Mouse (Mus musculus): ENCODE measurements at regions not wholly inside any gene's neighbourhood (a gene's known extent, or its start where the extent isn't known, plus 50 kb on each side); places are given as distances from the start of the nearest gene placed in this dataset.
"Not testable (repeated sequence)": the region's sequence is repeated elsewhere in the genome, so short reads cannot be mapped to it uniquely, and the experiment has no call there.

DNA sequence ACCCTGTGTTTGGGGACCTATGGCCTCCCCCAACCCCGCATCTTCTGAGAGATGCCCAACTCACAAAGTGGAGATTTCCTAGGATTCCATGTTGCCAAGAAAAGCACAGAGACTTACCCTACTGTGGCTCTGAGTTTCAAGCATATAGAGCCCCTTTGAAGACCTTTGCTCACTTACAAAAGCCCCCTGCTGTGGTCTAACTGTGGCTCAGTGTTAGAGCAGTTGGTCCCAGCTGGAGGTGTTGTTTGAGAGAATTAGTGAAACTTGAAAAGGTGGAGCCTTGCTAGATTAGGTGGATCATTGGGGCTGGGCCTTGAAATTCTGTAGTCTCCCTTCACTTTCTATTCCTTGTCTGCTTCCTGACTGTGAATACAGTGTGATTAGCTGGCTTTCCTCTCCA lies 66.6 kb upstream of the Galnt18 start:
- DNase-seq (ENCODE audit: low spot score in 2 of 2) = no peak

DNA sequence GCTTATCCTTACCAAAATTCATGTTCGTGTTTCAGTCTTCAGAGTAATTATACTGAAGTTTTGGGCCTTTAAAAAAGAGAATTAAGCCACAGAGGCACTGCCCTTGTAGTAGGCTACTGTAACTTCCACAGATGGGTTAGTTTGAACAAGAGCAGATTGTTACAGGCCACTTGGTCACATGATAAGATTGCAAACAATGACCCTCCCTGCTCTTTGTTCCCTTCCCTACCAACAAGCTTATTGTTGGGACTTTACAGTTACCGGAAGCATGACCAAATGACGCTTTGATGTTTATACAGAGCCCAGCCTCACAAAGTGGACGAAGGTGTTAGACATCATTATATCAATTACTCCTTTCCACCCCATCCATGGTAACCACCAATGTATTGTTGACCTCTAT lies 63.9 kb upstream of the Galnt18 start:
- no peak for DNase-seq (ENCODE audit: low spot score in 2 of 2)

DNA sequence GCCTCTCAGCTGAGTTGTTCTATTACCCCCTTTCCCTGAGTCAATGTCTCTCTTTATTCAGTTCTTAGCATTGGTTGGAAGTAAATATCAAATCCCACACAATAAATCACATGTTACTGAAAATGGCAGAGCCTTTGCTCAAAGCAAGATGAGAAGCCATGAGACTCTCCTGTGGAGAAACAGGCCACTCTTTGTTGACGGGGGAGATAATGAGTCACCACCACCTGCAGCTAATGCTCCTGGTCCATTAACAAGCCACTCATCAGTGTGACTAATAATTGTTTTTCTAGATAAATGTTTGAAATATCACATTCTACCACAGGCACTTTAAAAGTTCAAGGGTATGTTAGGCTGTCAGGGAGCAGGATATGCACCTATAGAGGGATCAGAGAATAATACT lies 61.0 kb upstream of the Galnt18 start:
- no peak for DNase-seq (ENCODE audit: low spot score in 2 of 2)

DNA sequence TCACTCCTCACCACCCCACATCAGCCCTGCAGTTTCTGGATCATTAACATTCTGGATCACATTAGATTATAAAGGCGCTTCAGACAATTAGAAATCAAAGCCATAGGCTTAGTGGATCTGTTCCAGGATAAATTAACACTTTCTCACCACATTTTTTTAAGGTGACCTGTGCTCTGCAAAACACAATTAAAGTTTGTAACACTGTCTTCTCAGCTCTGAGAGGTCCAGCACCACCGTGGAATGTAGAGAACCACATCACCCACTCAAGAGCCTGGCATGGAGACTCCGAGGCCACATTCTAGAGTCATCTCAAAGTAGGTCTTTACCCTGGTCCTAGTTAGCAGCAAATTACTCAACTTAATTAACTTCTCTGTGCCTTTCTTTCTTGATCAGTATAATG lies 58.4 kb upstream of the Galnt18 start:
- DNase-seq (ENCODE audit: low spot score in 2 of 2) = no peak

DNA sequence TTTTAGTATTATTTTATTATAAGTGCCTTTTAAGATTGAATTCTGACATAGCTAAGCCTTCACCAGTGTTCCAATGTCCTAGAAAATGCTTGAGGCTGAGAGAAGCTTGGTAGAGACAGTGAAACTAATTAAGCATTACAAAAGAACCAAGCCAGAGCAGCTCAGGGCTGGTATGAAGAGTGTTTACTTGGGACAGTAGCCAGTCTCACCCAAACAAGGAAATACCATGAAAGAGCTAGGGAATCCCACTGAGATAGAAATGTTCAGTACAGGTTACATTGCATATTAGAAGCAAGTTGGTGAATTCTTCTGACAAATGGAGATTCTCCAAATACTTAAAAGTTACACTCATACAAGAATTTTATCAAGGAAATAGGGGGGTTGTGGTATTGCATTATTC lies 54.6 kb upstream of the Galnt18 start:
- DNase-seq (ENCODE audit: low spot score in 2 of 2) = not testable (repeated sequence)

DNA sequence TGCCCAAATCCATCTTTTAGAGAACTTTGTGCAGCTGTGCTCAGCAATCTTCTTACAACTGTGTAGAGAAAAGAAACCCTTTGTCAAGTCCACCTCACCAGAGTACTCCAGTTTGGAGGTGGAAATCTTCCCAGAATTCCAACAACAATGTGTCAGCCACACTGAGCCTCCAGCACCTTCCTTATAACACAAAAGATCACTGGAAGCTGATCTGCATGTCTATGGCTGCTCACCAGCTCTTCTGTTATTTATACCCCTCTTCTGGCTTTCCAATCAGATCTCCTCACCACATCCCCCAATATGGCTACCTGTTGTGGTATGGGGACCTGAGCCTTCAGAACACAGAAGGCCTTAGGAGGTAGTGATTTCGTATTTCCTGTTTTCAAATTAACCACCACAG lies 50.2 kb upstream of the Galnt18 start:
- no peak for DNase-seq (ENCODE audit: low spot score in 2 of 2)

All from spleen, postnatal 14 days (tissue).